Mouse (Mus musculus): ENCODE measurements at regions not wholly inside any gene's neighbourhood (a gene's known extent, or its start where the extent isn't known, plus 50 kb on each side); places are given as distances from the start of the nearest gene placed in this dataset.
A peak's percentile ranks its signal among the peaks of the same experiment; 100 is the strongest.

DNA sequence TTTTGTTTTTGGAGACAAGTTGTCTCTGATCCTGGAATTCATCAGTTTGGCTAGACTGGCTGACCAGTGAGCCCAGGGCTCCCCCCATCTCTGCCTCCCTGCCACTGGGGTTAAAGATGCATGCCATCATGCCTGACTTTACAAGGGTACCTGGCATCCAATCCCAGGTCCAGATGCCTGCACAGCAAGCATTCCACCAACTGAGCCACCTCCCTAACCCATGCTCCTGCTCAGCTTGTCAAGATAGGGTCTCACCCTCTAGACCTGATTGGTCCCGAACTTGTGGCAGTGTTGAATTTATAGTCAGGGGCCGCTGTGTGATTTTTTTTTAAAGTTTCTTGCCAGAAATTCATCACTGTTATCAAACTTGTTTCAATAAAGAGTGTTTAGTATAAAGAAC, 111.4 kb upstream of the Mkln1 start:
- no peak for DNase-seq

DNA sequence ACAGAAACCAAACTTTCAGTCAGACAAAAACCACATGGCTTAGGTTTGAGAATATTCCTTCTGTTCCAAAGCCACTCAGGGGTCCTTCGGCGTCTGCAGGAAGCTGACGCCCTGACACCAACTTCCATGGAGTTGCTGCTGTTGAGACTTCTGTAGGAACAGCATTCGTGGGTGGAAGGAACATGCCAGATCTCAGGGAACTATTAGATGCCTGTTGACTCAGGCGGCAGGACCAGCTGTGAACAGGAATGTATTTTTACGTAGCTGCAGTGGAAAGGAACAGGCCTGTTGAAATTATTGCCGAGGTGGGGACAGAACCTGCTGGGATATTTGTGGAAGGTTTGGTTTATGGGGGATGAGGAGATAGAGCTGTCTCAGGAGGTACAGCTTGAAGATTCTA, 110.8 kb upstream of the Mkln1 start:
- no peak for DNase-seq

DNA sequence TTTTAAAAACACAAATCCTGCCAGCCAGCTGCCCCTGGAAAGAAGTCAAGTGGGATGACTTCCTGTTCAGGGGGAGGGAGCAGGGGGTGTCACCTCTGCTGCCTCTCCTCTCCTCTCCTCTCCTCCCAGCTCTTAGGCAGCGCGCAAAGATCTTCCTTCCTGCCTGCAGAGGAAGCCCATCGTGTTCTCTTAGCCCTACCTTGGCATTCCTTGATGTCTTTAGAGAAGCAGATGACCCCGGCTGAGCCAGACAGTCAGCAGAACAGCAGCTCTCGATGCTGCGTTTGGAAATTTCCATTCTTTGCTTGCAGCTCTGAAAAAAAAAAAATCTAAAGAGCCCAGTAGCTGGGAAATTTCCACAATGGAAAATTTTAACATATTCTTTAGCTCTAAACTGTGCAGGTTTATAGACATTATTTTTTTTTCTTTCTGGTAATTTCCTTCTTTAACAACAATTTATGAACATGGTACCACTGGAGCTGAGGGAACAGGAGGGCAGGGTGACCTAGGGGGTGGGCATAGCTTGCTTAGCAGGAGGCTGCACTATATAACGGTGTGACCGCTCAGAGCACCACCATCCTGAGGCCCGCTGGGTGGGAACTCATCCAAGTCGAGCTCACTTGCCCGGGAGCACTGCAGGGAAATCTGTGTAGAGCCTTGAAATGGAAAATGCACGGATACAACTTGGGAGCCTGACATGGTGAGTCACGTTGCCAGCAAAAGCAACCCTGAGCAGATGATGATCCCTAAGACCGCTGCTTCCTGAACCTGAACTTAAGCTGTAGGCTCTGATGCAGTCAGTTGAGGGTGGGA, 109.9 kb upstream of the Mkln1 start:
- DNase-seq: no peak

DNA sequence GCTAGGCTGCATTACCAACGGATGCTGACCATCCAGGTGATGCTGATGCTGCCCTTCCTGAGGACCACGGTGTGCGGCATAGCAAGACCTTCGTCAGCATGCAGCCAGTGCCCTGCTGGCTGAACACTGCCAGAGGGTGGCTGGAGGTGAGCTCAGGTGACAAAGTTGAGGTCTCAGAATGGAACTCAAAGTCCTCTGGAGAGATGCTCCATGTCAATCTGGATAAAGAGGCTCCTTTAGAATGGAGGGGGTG, 109.4 kb upstream of the Mkln1 start:
- DNase-seq: no peak

DNA sequence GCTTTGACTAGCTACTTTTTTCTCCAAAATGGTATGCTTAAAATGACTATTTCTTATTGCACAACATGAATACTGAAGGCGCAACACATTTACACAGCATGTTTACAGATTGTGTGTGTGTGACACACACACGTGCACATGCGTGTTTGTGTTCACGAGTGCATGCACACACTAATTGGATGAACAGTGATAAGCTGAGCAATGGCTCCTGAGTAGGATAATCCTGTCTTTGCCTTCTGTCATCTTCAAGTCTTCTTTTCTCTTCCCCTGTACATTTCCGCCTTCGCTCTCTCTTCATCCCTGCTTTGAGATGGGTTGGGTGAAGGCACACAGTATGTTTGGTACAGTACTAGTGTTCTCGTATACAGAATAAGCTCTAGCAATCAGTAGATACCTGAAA, 106.5 kb upstream of the Mkln1 start:
- no peak for DNase-seq

DNA sequence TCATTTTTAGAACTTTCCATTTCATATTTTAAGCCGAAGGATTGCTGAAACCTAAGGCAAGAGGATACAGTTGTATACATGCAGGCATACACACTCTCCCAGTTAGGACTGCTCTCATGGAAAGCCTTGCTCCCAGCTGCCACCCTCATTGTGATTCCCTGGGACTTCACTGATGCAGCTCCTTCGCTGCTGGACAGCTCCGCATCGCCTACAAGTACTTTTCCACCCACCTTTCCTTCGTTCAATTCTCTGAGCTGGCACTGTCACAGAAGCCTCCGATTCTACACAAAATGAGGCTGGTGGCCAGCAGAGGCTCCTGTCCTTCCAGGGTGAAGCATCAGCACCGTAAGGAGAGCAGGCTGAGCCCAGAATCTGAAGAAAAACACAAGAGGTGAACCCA, 105.5 kb upstream of the Mkln1 start:
- no peak for DNase-seq

DNA sequence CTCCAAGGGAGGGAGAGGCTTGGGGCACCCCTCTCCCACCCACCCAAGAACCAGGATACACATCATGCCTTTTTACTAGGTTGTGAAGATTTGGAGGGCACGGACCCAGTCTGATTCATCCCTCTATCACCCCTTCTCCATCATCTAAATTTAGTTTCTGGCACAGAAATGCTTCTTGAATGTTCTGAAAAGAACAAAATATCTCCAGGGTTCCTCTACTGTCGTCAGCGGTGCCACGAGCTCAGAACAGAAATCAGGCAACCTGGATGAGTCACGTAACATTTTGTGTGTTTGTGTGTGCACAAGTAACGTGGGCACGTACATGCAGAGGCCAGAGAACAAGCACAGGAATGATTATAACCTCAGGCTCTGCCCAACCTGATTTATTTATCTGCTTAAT, 99.1 kb upstream of the Mkln1 start:
- no peak for DNase-seq

DNA sequence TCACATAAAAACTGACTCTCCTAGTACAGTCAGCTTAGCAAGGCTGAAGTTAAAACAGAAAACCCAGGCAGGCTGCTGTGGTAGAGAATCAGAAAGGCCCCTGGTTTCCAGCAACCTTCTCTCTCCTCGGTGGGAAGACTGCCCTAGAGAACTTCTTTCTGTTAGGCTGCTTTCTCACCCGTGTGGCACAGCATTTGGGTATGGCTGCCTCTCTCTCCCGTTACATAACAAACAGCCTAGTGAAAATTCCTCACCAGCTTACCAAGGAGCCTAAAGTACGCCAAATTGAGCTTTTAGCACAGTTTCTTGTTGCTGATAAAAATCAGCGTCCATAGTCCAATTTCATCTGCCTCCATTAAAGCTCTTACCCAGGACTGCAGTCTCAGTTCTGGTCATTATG, 92.8 kb upstream of the Mkln1 start:
- no peak for DNase-seq

DNA sequence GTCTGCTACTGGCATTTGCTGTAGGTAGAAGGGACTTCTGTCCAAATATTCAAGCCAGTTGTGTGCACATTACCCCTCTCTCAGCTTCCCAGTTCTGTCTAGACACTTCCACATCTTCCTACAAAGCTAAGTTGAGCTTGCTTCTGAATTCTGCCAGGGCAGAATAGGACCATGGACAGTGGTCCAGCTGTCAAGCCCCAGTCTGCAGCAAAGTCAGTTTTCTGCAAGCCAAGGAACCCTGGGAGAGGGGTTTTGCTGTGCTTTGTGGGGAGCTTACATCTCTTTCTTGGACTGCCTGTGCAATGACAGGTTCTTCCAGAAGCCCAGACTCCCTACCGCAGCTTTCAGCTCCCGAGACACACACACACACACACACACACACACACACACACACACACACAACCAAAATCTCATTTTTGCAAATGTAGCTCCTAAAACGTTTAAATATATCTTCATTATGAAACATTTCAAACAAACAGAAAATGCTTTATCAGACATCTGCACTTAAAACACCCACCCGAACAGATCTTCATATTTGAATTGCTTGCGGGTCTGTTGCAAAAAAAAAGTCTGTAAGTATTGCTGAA, 91.4 kb upstream of the Mkln1 start:
- no peak for DNase-seq

DNA sequence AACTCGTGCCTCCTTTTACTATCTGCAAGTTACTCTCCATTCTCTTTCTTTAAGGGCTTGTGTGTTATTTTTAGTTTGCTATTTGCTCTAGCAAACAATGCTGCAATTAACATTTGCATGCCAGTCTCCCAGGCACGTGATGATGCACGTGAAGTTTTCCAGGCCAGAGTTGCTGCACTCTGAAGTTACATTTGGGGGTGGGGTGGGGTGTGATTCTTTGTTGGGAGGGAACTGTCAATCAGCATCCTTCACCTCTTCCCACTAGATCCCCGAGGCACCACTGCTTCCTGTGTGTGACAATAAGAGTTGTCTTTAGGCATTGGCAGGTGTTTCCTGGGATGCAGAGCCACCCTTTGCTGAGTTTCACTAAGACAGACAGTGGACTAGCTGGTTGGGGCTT, 90.6 kb upstream of the Mkln1 start:
- DNase-seq: no peak

DNA sequence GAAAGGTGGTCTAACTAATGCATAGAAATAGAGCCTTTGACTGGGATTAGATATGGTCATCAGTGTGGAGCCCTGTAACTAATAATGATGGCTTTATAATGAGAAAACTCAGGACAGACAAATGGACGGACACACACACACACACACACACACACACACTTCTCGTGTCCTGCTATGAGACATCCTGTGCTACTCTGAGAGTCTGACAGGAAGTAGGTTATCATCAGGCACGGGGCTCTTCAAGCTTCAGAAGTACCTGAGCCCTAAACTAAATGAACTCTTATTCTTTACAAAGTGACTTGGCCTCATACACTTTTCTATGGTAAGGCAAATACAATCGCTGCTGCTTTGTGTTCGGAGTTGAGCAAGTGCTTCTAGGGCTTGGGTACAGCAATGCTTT, 87.9 kb upstream of the Mkln1 start:
- no peak for DNase-seq

DNA sequence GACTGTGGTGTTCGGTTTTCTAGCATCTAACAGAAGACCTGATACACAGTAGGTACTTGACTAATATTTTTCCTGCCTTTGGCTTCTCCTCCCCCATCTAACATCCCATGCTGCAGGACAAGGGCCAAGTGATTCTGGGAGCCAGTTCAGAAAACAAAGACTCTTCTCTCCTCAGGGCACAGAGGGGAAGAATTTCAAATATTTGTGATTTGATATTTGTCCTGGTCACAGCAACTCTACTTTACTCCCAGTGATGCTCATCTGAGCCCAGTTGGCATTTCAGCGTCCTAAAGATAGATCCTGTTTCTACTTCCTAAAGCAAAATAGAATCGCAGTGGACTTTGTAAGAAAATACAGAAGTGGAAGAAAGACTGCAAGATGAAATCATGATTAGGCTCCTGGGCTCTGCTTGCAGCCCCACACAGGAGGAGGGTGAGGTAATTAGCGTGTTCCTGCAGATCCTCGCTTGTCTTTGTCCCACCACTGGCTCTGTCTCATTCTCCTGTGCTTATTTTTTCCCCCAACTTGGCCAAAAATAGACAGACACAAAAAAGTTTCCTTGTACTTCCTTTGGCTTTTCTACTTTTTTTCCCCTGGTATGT, 84.6 kb upstream of the Mkln1 start:
- DNase-seq: no peak

DNA sequence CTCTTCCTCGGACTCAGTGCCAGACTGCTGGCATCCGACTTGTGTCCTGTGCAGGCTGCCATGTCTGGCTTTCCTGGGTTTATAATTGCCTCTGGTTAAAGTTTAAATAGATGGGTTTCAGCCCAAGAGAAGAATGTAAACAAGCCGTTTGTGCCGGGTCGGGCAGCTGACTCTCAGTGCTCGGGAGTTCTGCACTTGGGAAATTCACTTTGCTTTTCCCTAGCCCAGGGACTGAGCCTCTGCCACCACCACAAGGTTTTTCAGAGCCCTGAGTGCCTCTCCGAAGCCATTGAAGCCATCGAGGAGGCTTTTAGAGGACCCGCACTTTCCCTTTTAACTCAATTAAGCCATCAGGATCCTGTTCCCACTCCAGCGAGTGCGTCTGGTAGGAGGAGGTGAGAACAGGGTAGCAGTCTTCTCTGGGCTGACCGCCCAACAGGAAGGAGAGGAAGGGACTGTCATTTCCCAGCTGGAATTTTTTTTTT, 80.8 kb upstream of the Mkln1 start:
- DNase-seq: peak; percentile 50 to 72

DNA sequence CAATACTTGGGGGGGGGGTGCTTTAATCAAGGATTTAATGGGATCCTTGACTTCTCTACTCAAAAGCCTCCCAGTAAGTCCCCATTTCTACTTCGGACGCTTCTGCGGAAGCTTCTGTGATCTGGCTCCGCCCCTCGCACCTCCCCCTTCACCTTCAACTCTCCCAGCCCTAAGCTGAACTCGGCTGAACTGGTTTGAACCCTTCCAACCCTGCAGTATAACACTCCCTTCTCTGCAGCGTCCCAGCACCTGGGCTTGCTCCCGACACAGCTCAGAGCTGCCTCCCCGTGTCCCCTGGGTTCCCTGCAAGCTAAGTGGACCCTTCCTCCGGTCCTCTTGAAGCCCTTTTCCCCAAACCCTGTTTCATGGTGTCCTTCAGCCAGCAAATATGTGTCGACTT, 80.0 kb upstream of the Mkln1 start:
- peak; percentile 57 to 62 for DNase-seq

DNA sequence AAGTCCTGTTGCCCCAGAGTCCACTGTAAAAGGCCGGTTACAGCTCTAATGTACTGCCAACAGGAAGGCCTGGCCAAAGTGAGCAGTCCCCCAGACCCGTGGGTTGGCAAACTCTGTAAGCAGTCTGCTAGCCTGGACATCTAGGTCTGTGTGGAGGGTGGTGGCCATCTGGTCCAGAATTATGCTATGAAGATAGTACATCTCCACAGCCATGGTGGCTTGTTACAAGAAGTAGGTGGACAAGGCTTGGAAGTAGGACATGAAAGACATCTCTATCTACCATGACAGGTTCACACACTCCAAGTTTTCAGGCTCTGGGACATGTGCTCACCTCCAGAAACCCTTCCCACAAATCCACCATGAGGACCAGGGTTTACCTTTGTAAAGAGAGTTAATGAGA, 79.1 kb upstream of the Mkln1 start:
- DNase-seq: no peak

DNA sequence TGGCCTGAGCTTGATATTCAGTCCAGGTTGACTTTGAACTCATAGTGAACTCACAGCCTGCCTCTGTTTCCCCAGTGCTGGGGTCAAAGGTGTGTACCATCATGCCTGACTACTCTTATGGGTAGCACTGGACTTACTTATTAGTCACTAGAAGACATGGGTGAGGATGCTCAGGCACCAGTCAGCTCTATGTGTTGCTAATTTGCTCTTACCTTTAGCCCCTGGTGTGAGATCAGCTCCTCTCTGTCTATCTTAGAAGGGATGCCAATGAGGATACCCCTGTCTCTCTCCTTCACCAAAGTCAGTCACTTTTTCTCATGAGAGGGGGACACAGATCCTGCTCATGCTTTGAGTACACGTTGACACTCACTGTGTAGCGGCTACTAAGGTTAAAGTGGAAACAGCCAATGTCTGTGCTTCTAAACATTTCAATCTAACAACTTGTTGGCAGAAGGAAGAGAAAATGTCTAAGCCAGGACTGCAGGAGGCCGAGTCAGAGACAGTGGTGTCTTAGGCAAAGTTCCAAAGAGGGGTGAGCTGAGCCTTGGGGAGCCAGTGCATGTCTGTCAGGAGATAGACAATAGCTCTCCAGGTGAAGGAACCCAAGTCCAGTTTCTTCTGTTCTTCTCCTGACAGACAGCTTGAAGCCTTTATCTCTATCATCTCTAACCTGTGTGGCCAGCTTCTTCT, 78.2 kb upstream of the Mkln1 start:
- no peak for DNase-seq

DNA sequence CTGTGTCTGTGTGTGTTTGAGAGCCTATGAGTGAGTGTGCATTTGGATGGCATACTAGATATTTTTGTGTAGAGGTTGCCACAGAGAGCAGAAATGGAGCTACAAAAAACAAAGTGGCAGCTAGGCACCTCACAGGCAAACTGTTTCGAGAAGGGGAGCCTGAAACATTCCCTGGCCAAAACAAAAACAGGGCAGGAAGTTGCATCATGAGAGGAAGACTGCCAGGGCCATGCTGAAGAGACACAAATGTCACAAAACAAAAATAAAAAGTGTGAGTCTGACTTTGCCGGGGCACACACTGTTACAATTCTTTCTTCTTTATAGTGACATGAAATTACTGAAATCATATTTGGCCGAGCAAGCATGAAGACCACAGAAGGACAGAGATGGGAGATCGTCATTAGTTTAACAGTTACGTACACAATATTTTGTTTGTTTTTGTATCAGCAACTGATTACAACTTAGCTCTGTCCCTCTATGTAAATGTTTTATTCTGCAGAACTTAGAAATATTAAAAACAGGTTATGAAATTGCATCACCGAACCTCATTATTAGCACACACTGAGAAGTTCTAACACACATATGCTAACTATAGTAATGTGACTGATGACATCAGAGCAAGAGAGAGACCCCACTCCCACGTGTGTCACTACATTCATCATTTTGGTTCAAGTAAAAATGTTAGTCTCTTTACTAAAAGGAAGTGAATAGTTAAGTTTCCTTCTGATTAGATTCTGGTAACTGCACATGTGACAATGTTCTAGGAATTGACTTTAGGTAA, 77.3 kb upstream of the Mkln1 start:
- no peak for DNase-seq

DNA sequence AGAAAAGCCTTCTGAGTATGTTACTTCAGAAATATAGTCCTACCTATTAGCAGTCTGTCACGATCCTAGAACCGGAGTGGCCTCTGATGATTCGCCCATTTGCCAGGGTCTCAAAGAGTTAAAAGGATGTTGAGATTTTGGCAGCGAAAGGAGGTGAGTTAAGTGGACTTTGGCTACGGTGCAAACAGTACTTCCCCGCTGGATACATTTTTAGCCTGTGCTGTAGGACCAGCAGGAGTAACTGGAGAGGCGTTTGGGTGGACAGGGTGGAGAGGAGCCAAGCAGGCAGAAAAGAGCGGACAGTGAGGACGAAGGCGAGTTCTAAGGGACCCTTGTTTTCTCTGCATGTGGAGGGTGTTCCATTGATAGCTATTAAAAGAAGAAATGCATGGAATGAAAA, 76.6 kb upstream of the Mkln1 start:
- peak; percentile 25 to 41 for DNase-seq

DNA sequence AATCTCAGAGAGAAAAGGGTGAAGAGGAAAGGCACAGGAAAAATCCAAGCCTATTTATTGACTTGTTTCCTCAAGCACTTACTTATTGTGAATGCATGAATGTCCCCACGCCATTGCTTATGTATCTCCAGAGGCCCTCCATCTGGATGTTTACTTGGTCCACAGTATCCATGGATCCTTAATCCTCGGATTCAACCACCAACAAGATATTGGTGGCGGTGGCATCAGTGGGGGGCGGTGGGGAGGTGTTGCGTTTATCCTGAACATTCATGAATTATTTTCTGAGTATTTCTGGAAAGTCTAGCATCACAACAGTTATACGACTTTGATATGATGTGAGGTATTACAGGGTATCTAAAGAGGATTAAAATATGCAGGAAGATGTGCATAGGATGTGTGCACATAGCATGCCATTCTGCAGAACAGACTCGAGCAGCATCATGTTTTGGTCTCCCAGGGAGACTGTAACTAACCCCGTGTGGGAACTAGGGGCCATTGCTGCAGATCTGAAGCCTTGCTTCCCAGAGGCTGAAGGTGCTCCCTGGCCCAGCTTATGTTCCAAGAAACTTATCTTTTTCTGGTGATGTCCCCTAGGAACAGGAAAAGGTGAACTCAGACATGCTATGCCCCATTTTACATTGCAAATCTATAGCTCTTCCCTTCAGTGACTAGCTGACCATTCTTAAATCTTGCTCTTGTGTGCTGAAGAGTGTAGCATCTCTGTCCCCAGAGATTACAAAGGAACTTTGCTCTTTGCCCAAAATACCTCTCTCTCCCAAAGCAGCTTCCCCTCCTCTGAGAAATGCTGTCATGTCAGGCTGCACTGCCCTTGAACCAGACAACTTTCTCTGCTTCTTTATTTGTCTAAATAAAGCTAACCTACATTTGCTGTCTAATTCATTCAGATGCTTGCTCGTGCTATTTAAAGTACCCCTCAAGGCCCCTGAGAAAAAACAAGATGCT, 75.0 kb upstream of the Mkln1 start:
- DNase-seq: no peak

DNA sequence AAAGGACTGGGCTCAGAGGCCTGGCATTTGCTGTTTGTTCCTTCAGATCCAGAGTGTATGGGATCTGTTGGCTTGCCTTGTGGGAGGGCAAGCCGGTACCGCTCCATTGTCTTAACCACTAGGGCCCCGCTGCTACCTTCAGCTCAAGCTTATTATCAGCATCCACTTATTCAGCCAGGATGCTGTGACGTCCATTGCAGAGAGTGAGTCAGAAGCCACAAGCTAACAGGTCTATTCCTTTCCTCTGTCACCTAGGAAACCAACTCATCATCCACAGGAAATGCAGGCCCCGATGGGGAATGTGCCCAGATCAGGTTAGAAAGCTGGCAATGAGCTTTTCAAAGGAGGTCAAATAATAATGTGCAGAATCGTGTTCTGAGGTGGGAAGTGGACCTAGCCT, 73.8 kb upstream of the Mkln1 start:
- DNase-seq: no peak

DNA sequence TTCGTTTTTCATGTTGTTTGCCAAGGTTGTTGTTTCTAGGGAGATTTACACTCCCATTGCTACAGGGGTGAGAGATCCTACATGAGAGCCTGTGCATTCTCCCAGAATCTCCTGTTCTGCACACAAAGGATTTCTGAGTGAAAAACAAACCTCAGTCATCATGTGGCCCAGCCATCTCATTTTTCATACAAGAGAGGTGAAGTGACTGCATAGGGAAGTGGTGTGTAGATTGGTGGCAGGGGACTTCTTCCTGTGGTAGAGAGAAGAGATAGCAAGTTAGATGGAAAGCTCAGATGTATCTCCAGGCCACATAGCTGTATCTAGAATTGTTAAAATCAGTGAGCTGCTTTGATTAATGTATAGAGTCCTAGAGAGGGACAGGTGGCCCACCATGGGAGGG, 72.9 kb upstream of the Mkln1 start:
- DNase-seq: no peak

DNA sequence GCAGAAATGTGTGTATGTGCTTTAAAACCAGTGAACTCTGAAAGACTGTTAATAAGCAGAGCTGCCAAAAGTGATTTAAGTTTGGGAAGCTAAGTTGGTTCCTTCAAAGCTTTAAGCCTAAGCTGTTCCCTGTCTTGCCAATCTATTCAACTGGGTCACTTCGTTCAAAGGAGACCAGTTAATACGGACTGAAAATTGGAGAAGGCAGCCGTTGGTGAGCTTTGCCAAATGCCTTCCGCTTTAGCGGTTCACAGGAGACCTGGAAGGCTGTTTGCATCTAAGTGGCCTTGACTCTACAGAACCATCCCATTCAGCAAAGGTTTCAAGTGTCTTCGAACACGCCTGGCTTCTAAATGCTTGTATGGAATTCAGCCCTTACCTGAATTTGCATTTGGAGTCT, 68.2 kb upstream of the Mkln1 start:
- no peak for DNase-seq
